Mouse (Mus musculus) left cerebral cortex, adult 9 months (tissue): Measurements from ENCODE around the gene Zfp974.
A peak's percentile ranks its signal among the peaks of the same experiment; 100 is the strongest.
"Not testable (repeated sequence)": the region's sequence is repeated elsewhere in the genome, so short reads cannot be mapped to it uniquely, and the experiment has no call there.

ENCODE experiments used
- DNase-seq, 2 experiments: peaks; one replicate each; pipeline ENCODE4 v3.0.0; 2022; ENCODE audit warnings: low spot score in 2 of 2

Gene Zfp974

GRCm38 (mm10) chr7:27928818-27929695 lies at the start of gene Zfp974:
Zfp974 (minus strand) TSS chr7:27929460.
- peak in 1 of 2 experiments; percentile 64 for DNase-seq

DNA sequence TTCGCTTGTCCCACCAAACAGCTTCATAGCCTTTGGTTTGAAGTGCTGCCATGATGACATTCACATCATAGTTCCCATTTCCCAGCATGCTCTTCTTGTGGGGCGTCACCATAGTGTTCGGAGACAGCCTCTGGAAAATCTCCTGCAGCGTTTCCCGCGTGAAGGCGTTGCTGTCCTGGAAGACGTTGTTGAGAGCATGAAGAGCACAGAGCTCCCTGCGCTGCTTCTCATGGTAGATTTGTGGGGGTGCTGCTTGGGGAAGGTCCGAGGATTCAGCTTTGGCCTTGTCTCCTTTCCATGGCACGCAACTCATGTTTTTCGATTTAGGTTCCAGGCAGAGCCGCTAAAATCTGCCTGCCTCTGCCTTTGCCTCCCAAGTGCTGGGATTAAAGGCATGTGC lies 20.2 kb upstream of the Zfp974 start:
- not testable (repeated sequence) for DNase-seq

DNA sequence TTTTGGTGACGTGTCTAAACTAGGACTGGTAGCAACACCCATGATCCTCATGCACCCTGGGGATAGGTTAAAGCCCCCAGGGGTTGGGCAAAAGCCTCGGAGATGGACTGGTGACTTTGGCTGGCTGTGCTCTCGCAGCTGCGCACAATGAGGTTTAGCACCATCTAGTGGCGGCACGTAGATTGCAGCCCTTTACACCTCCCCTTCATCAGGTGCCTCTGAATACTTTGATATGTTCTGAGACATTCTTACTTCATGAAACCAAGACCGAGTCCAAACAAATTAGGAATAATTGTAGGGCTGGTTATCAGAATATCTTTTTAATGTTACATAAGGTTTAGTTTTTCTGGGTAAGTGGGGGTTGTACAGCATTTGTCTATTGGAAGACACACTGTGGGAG lies 12.6 kb upstream of the Zfp974 start:
- DNase-seq: peak in 1 of 2 experiments; percentile 29

GRCm38 (mm10) chr7:27933800-27934158 lies 4.5 kb upstream of the Zfp974 start:
- DNase-seq: not testable (repeated sequence)

GRCm38 (mm10) chr7:27933050-27933799 lies 4.0 kb upstream of the Zfp974 start:
- no peak for DNase-seq

DNA sequence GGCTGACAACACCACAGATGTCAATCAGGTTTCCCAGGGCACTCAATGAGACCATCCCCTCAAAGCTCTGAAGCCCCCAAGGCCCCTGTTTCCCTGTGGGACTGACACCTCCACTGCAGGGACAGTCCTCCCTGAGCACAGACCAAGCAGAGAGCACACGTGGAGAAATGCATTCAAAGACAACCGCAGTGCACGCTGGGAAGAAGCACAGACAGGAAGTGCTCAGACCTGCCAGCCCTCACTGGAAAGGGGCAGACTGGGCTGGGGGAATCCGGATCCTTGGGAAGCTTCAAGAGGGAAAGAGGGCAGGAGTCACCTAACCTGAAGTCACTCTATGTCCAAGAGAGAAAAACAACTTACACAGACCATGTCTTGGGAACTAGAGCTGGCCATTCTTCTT lies 2.2 kb downstream of the Zfp974 start:
- not testable (repeated sequence) for DNase-seq

DNA sequence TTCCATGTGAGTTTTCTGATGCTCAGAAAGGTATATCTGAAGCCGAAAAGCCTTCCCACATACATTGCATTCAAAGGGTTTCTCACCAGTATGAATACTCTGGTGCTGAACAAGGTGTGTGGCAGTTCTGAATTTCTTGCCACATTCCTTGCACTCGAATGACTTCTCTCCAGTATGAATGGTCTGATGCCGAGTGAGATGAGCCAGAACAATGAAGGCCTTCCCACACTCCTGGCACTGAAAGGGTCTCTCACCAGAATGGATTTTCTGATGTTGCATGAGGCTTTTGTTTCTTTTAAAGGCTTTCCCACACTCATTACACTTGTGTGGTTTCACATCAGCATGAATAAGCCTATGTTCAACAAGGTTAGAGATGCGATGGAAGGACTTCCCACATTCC lies 18.3 kb downstream of the Zfp974 start:
- DNase-seq: not testable (repeated sequence)

DNA sequence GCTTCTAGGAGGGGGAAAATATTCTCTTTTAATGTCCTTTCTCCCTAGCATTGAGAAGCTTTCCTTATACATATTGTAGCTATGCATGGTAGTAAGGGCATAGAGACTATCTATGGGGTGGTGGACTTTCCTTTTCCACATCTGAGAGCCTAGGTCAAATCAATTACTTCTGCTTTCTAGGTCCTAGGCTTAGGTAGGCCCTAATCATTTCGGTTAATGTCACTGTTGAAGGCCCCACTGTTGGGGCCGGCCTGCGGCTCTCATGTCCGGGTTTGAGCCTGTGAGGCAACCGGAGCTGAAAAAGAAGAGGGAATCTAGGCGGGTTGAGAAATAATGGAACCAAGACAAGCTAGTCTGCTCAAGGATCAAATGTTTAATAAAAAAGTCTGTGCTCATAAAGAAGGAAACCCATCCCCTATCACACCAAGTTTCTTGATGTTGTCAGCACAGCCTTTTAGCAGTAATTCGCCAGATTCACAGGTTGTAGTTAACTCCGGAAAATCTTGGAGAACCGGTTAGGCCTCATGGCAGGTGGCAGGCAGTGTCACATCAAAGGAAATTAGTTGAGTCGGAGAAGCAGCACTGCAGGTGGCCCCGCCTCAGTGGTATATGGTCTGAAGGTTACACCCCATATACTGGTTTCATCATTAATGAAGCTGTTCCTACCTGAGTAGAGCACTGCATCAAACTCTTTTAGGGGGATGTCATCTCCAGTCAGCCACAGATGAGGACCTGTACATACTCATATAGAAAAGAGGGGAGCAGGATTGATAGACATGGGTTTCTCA lies 24.0 kb downstream of the Zfp974 start:
- DNase-seq: no peak

- no peak for DNase-seq
These were observed 28.7 kb downstream of the Zfp974 start for GRCm38 (mm10) chr7:27900601-27901000.

GRCm38 (mm10) chr7:27881721-27882120 lies 47.5 kb downstream of the Zfp974 start:
- no peak for DNase-seq

DNA sequence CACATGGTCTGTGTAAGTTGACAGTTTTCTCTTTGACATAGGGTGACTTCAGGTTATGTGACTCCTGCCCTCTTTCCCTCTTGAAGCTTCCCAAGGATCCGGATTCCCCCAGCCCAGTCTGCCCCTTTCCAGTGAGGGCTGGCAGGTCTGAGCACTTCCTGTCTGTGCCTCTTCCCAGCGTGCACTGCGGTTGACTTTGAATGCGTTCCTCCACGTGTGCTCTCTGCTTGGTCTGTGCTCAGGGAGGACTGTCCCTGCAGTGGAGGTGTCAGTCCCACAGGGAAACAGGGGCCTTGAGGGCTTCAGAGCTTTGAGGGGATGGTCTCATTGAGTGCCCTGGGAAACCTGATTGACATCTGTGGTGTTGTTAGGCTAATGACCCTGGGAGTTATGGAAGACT lies 66.7 kb downstream of the Zfp974 start:
- not testable (repeated sequence) for DNase-seq

DNA sequence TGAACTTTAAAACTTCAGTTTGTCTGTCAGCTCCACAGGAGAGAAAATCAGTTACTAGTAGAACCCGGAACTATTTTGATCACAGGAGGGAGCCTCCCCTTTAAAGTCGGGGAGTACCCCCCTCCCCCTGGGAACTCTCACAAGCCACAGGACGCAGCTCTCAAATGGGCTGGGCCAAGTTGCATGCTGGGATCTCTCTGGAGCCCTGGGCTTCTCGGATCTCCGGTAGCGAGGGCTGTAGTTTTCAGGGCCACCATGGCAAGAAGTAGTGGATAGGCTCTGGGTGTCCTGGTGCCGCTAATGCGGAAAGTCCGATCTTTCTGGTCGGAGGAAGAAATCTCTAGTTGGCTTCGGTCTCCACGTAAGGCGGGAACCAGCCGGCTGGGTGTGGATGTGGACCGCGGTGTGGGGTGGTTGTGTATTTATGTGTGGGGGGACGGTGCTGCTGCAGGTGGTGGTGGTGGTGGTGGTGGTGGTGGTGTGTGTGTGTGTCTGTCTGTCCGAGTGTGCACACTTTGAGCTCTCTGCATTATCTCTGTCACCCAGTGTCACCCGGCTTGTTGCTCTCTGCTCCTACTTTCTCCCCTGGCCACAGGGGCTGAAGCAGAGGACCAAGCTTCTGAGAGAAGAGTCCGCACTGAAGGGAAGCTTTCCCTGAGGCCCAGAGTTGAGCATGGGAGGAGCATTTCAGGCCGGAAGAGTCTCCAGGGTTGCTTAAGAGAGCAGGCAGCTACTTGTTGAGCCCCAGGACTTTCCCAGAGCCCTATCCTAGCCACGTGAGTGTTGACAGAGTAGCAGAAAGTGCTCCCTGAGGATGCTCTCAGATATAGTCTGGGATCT lies 68.6 kb downstream of the Zfp974 start:
- DNase-seq: peak; percentile 19 to 39

- DNase-seq: no peak
These were observed 69.7 kb downstream of the Zfp974 start for GRCm38 (mm10) chr7:27859301-27860251.
